Mouse (Mus musculus) heart, embryonic 16.5 days (tissue): ENCODE measurements at regions not wholly inside any gene's neighbourhood (a gene's known extent, or its start where the extent isn't known, plus 50 kb on each side); places are given as distances from the start of the nearest gene placed in this dataset.

Experiments
- ATAC-seq: fragments of 200-750 bp; cut with Nextera tagmentation; replicated peaks from 2 replicates; pipeline ENCODE4 v1.8.0; 2017; ENCODE audit warnings: moderate number of reproducible peaks; ENCODE audit not compliant: insufficient read depth, low FRiP score; ENCODE audit errors: extremely low read depth
- H3K27ac ChIP-seq: fragments of 300-500 bp; sonication (generic); 2 replicates; pipeline ENCODE4 v1.5.1; 2014; ENCODE audit warnings: mild to moderate bottlenecking, low read length, control low read depth, moderate library complexity
- H3K27me3 ChIP-seq: fragments of 300-500 bp; sonication (generic); 2 replicates; pipeline ENCODE4 v1.6.1; 2014; ENCODE audit warnings: low read length, mixed read lengths; ENCODE audit not compliant: control insufficient read depth, insufficient read depth
- H3K36me3 ChIP-seq: fragments of 300-500 bp; sonication (generic); 2 replicates; pipeline ENCODE4 v1.6.1; 2014; ENCODE audit not compliant: control insufficient read depth, insufficient read depth
- H3K4me1 ChIP-seq: fragments of 300-500 bp; sonication (generic); 2 replicates; pipeline ENCODE4 v1.6.1; 2014; ENCODE audit warnings: low read length, mixed read lengths; ENCODE audit not compliant: control insufficient read depth, insufficient read depth
- H3K4me2 ChIP-seq: fragments of 300-500 bp; sonication (generic); 2 replicates; pipeline ENCODE4 v1.6.1; 2014; ENCODE audit warnings: low read depth, mild to moderate bottlenecking, control low read depth, low read length
- H3K4me3 ChIP-seq: fragments of 300-500 bp; sonication (generic); 2 replicates; pipeline ENCODE4 v1.5.1; 2014; ENCODE audit warnings: mild to moderate bottlenecking, control low read depth, low read length
- H3K9ac ChIP-seq: fragments of 300-500 bp; sonication (generic); 2 replicates; pipeline ENCODE4 v1.6.1; 2014; ENCODE audit warnings: low read length, control low read depth
- H3K9me3 ChIP-seq: fragments of 300-500 bp; sonication (generic); replicated peaks from 2 replicates; pipeline ENCODE4 v1.6.1; 2016; ENCODE audit warnings: low read length; ENCODE audit not compliant: control insufficient read depth
- WGBS: fragments of 180-500 bp; shearing (Covaris S2); extraction: QIAGEN DNeasy Blood & Tissue Kit; methylation state at CpG from one replicate; pipeline ENCODE4 v1.1.7; 2014; 5-methylcytosine and 5-hydroxymethylcytosine counted together

GRCm38 (mm10) chr10:15321480-15321879 is 603.5 kb upstream of the Gje1 start:
- no peak overlapping the region for H3K27ac ChIP-seq
- H3K9me3 ChIP-seq, result no peaks in the 10 kb centered on the region
- ATAC-seq, result no peak

GRCm38 (mm10) chr10:15317017-15317607 is 599.1 kb upstream of the Gje1 start:
- no peak overlapping the region for H3K9ac ChIP-seq
- H3K4me2 ChIP-seq, result no peak overlapping the region
- no peak overlapping the region for H3K27ac ChIP-seq
- no peaks in the 10 kb centered on the region for H3K9me3 ChIP-seq
- no peaks in the 10 kb centered on the region for H3K27me3 ChIP-seq
- no peak overlapping the region for H3K4me3 ChIP-seq
- ATAC-seq, result no peak
- 67% methylated on average over 2 of the region's 2 CpGs for WGBS
- H3K4me1 ChIP-seq, result no peaks in the 10 kb centered on the region
- H3K36me3 ChIP-seq, result no peaks in the 10 kb centered on the region

More at GRCm38 (mm10) chr10:15321480-15321879, 603.5 kb upstream of the Gje1 start:
- no peaks in the 10 kb centered on the region for H3K27me3 ChIP-seq
- H3K4me3 ChIP-seq, result no peak overlapping the region
- no peaks in the 10 kb centered on the region for H3K4me1 ChIP-seq
- no peak overlapping the region for H3K4me2 ChIP-seq
- H3K36me3 ChIP-seq, result no peaks in the 10 kb centered on the region
- H3K9ac ChIP-seq, result no peak overlapping the region

GRCm38 (mm10) chr10:15310650-15311049 is 592.6 kb upstream of the Gje1 start:
- H3K4me2 ChIP-seq, result no peak overlapping the region
- H3K4me3 ChIP-seq, result no peak overlapping the region
- 49% methylated on average over 2 of the region's 2 CpGs for WGBS
- no peaks in the 10 kb centered on the region for H3K9me3 ChIP-seq
- no peak for ATAC-seq
- no peaks in the 10 kb centered on the region for H3K36me3 ChIP-seq
- H3K4me1 ChIP-seq, result no peaks in the 10 kb centered on the region
- H3K27me3 ChIP-seq, result no peaks in the 10 kb centered on the region
- H3K9ac ChIP-seq, result no peak overlapping the region
- no peak overlapping the region for H3K27ac ChIP-seq

- no peaks in the 10 kb centered on the region for H3K9me3 ChIP-seq
- no peaks in the 10 kb centered on the region for H3K27me3 ChIP-seq
- WGBS, result 76% methylated on average over 3 of the region's 3 CpGs
- H3K4me1 ChIP-seq, result no peaks in the 10 kb centered on the region
- ATAC-seq, result no peak
- no peak overlapping the region for H3K9ac ChIP-seq
- H3K4me2 ChIP-seq, result no peak overlapping the region
- H3K27ac ChIP-seq, result no peak overlapping the region
- H3K36me3 ChIP-seq, result no peaks in the 10 kb centered on the region
- H3K4me3 ChIP-seq, result no peak overlapping the region
These were observed 587.9 kb upstream of the Gje1 start for GRCm38 (mm10) chr10:15305811-15306473.

- no peak overlapping the region for H3K9ac ChIP-seq
- 37% methylated on average over 8 of the region's 8 CpGs for WGBS
- no peak overlapping the region; the same call in 1 of the 2 replicates for H3K27ac ChIP-seq
- peak overlapping the region; percentile 51 for H3K4me2 ChIP-seq
- peak; percentile 81; the same call in 1 of the 2 replicates for ATAC-seq
- peak overlapping the region; percentile 19; the same call in 1 of the 2 replicates for H3K4me3 ChIP-seq
- no peaks in the 10 kb centered on the region for H3K27me3 ChIP-seq
- no peaks in the 10 kb centered on the region for H3K9me3 ChIP-seq
- H3K4me1 ChIP-seq, result peaks cover 6% of the 10 kb centered on the region; the same call in 1 of the 2 replicates
- no peaks in the 10 kb centered on the region for H3K36me3 ChIP-seq
These were observed 582.4 kb upstream of the Gje1 start for GRCm38 (mm10) chr10:15300199-15301085.

GRCm38 (mm10) chr10:15299331-15300198 is 581.6 kb upstream of the Gje1 start:
- 44% methylated on average over 11 of the region's 11 CpGs for WGBS
- Histone ChIP-seq H3K4me3 (no peak overlapping the region), H3K36me3 (no peaks in the 10 kb centered on the region), H3K9me3 (no peaks in the 10 kb centered on the region), H3K9ac (no peak overlapping the region), H3K27ac (no peak overlapping the region), H3K4me2 (0 out of 2 replicates have a peak overlapping the region, but pooled peaks have one; percentile 36), H3K4me1 (peaks cover 6% of the 10 kb centered on the region; the same call in 1 of the 2 replicates), H3K27me3 (no peaks in the 10 kb centered on the region)
- ATAC-seq, result no peak

- Histone ChIP-seq H3K4me3 (no peak overlapping the region), H3K27me3 (no peaks in the 10 kb centered on the region), H3K9me3 (no peaks in the 10 kb centered on the region), H3K4me2 (no peak overlapping the region), H3K9ac (no peak overlapping the region), H3K36me3 (no peaks in the 10 kb centered on the region), H3K27ac (no peak overlapping the region), H3K4me1 (peaks cover 6% of the 10 kb centered on the region; the same call in 1 of the 2 replicates)
- ATAC-seq, result no peak
- WGBS, result 83% methylated on average over 2 of the region's 2 CpGs
These were observed 579.2 kb upstream of the Gje1 start for GRCm38 (mm10) chr10:15297257-15297656.

- no peaks in the 10 kb centered on the region for H3K36me3 ChIP-seq
- H3K4me2 ChIP-seq, result no peak overlapping the region
- no peak overlapping the region for H3K4me3 ChIP-seq
- H3K27me3 ChIP-seq, result no peaks in the 10 kb centered on the region
- no peaks in the 10 kb centered on the region for H3K4me1 ChIP-seq
- no peak overlapping the region for H3K27ac ChIP-seq
- ATAC-seq, result no peak
- H3K9me3 ChIP-seq, result no peaks in the 10 kb centered on the region
- H3K9ac ChIP-seq, result no peak overlapping the region
- 75% methylated on average over 1 of the region's 1 CpGs for WGBS
These were observed 576.1 kb upstream of the Gje1 start for GRCm38 (mm10) chr10:15294125-15294524.
